Mouse (Mus musculus) lung, adult 2 months (tissue): ENCODE measurements around the gene Cbx4.

Source experiments
- CTCF ChIP-seq: fragments of 200-500 bp; IDR thresholded peaks from 2 replicates; pipeline ENCODE4 v1.5.1; 2011; ENCODE audit warnings: mild to moderate bottlenecking, low read length, control low read depth; ENCODE audit not compliant: insufficient read depth
- POLR2A ChIP-seq: fragments of 200-500 bp; IDR thresholded peaks from 2 replicates; pipeline ENCODE4 v1.6.1; 2011; ENCODE audit warnings: low read depth, mild to moderate bottlenecking, control low read depth, low read length, borderline replicate concordance; ENCODE audit errors: extremely low read depth

- TF ChIP-seq POLR2A = no peak
- TF ChIP-seq CTCF = no peak
These were observed 35.7 kb downstream of the Cbx4 start for GRCm38 (mm10) chr11:119050361-119050760.
